Mouse (Mus musculus) liver, adult 2 months (tissue): Measurements from ENCODE around the gene Mmp17. TPM values are rescaled to one million over a fixed set of nuclear protein-coding genes. Genes with fewer than 3 reads are reported as not detected.

Experiments
- DNase-seq: peaks from one replicate; pipeline ENCODE4 v3.0.0-alpha.2; 2011; ENCODE audit warnings: low read depth, low spot score; ENCODE audit errors: extremely low read depth
- H3K27ac ChIP-seq: fragments of 200-500 bp; replicated peaks from 2 replicates; pipeline ENCODE4 v1.5.1; 2012; ENCODE audit warnings: low read depth, mild to moderate bottlenecking, control low read depth, inconsistent platforms, low read length; ENCODE audit not compliant: insufficient read depth
- H3K27me3 ChIP-seq: fragments of 200-500 bp; 2 replicates; pipeline ENCODE4 v1.6.1; 2012; ENCODE audit warnings: mild to moderate bottlenecking, moderate library complexity, low read length, inconsistent platforms; ENCODE audit not compliant: control insufficient read depth, insufficient read depth
- H3K36me3 ChIP-seq: fragments of 200-500 bp; 2 replicates; pipeline ENCODE4 v1.6.1; 2012; ENCODE audit warnings: low read length, inconsistent platforms; ENCODE audit not compliant: control insufficient read depth, insufficient read depth
- H3K4me1 ChIP-seq: fragments of 200-500 bp; 2 replicates; pipeline ENCODE4 v1.6.1; 2011; ENCODE audit warnings: low read length; ENCODE audit not compliant: control insufficient read depth, insufficient read depth
- H3K4me3 ChIP-seq: fragments of 200-500 bp; 2 replicates; pipeline ENCODE4 v1.5.1; 2011; ENCODE audit warnings: low read depth, mild to moderate bottlenecking, control low read depth, low read length, moderate library complexity; ENCODE audit not compliant: insufficient read depth
- H3K79me2 ChIP-seq: fragments of 200-500 bp; 2 replicates; pipeline ENCODE4 v1.6.1; 2012; ENCODE audit warnings: inconsistent platforms, mild to moderate bottlenecking, low read length, moderate library complexity; ENCODE audit not compliant: control insufficient read depth, insufficient read depth
- H3K9ac ChIP-seq: fragments of 200-500 bp; 2 replicates; pipeline ENCODE4 v1.6.1; 2012; ENCODE audit warnings: low read depth, mild to moderate bottlenecking, control low read depth, inconsistent platforms, low read length
- CTCF ChIP-seq: fragments of 200-500 bp; IDR thresholded peaks from 2 replicates; pipeline ENCODE4 v1.5.1; 2011; ENCODE audit warnings: low read depth, low read length, control low read depth
- POLR2A ChIP-seq: fragments of 200-500 bp; IDR thresholded peaks from 2 replicates; pipeline ENCODE4 v1.6.1; 2011; ENCODE audit warnings: low read length, control low read depth; ENCODE audit not compliant: insufficient read depth; ENCODE audit errors: extremely low read depth
- WGBS: fragments of 180-500 bp; shearing (Covaris S2); methylation state at CpG from one replicate; pipeline ENCODE4 v1.1.7; 2018; 5-methylcytosine and 5-hydroxymethylcytosine counted together
- polyA plus RNA-seq: library from polyadenylated mRNA; depleted of rRNA; stranded (reverse); fragments of >200 nt; gene quantifications from 2 replicates; pipeline ENCODE4 v1.2.3, GENCODE M21; 2012
- total RNA-seq: library from RNA; depleted of rRNA; stranded (reverse); fragments of >200 nt; gene quantifications from 2 replicates; pipeline ENCODE4 v1.2.3, GENCODE M21; 2014

Mmp17 gene
- total and polyA plus RNA-seq, 2 experiments: 0.09 to 0.31 TPM

DNA sequence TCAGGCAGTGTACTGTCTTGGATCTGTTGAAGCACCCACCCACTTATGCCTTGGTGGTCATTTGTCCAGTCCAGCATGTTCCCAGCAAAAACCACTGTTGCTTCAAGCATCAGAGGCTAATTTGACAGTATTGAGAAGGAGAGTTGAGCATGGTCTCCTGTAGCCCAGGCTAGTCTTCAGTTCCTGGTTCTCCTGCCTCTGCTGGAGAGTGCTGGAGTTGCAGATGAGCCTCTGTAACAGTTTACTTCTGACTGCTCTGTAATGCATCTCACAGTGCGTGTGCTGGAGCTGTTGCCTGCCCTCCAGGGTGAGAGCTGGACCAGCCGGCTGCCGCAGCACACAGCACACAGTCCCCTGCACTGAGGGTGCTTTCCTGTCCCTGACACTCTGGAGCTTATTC is 41.7 kb upstream of the Mmp17 start:
- no peak overlapping the region for H3K4me3 ChIP-seq
- H3K36me3 ChIP-seq: peaks cover 30% of the 10 kb centered on the region; the same call in 1 of the 2 replicates
- H3K9ac ChIP-seq: no peak overlapping the region
- H3K79me2 ChIP-seq: no peaks in the 10 kb centered on the region; the same call in 1 of the 2 replicates
- no peak for TF ChIP-seq CTCF
- no peak for TF ChIP-seq POLR2A
- H3K27ac ChIP-seq: no peak overlapping the region
- H3K4me1 ChIP-seq: peaks cover 6% of the 10 kb centered on the region; the same call in 1 of the 2 replicates
- 92% methylated on average over 3 of the region's 3 CpGs for WGBS
- DNase-seq: no peak
- H3K27me3 ChIP-seq: no peaks in the 10 kb centered on the region

DNA sequence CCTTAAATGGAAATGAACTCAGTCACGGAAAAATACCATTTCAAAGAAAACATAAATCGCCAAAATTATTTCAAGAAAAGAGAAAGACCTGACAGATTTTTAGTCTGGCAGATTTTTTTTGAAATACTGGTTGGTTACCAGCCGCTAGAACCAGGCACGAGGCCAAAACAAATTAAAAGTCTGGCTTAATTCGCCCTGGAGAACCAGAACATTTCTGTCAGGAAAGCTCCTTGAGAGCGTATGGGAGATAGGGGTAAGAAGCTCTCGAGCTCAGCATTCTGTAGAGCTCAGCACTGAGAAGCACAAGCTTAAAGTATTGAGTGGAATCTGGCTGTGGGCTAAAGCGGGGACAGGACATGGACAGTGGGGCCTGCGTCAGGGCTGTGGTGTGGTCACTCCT is 38.2 kb upstream of the Mmp17 start:
- Histone ChIP-seq H3K79me2 (no peaks in the 10 kb centered on the region; the same call in 1 of the 2 replicates), H3K27ac (no peak overlapping the region), H3K4me1 (peaks cover 6% of the 10 kb centered on the region; the same call in 1 of the 2 replicates), H3K27me3 (no peaks in the 10 kb centered on the region), H3K36me3 (peaks cover 35% of the 10 kb centered on the region), H3K4me3 (no peak overlapping the region), H3K9ac (no peak overlapping the region)
- WGBS: 70% methylated on average over 9 of the region's 9 CpGs
- TF ChIP-seq POLR2A: no peak
- TF ChIP-seq CTCF: no peak
- peak; percentile 22 for DNase-seq

DNA sequence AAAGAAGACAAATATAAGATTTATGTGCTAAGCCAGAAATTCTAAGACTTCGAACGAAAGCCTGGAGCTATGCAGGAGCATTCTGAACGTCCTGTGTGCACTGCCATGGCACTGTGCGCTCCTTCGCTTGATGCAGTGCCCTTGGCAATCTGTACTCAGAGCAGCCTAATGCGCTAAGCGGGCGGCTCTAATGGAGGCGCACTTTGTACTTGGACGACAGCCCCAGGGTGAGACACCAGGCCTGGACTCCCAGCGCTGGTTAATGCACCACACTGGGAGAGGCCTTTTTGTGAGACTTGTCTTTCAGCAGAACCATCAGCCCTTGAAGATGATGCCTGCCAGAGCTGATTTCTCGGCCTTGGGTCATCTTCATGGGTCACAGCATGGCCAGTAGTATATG is 34.3 kb upstream of the Mmp17 start:
- Histone ChIP-seq H3K27ac (no peak overlapping the region), H3K4me3 (no peak overlapping the region), H3K9ac (no peak overlapping the region), H3K27me3 (no peaks in the 10 kb centered on the region), H3K4me1 (no peaks in the 10 kb centered on the region), H3K79me2 (no peaks in the 10 kb centered on the region), H3K36me3 (peaks cover 55% of the 10 kb centered on the region)
- 85% methylated on average over 12 of the region's 12 CpGs for WGBS
- no peak for DNase-seq
- TF ChIP-seq CTCF (no peak), POLR2A (no peak)

DNA sequence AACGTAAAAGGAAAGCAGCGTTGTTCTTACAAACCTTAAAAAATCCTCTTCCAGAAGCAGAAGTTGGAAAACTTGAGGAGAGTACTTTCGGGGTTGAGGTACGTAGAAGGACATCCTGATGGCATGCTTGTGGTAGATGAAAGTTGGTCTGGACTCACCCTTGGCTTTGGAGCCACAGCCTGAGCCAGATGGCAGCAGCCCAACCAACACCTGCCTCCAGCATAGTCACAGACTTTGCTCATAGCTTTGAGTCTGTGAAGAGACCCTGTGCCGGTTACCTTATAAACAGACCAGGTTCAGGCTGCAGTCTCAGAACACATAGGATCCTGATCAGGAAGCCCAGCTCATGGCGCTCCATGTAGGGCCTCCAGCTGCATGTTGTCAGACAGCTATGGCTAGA is 33.2 kb upstream of the Mmp17 start:
- H3K79me2 ChIP-seq: no peaks in the 10 kb centered on the region
- no peak overlapping the region for H3K9ac ChIP-seq
- no peak overlapping the region for H3K27ac ChIP-seq
- no peaks in the 10 kb centered on the region for H3K4me1 ChIP-seq
- WGBS: 96% methylated on average over 6 of the region's 6 CpGs
- no peak for DNase-seq
- no peak overlapping the region for H3K4me3 ChIP-seq
- H3K27me3 ChIP-seq: no peaks in the 10 kb centered on the region
- TF ChIP-seq CTCF (no peak), POLR2A (no peak)
- H3K36me3 ChIP-seq: peaks cover 58% of the 10 kb centered on the region

DNA sequence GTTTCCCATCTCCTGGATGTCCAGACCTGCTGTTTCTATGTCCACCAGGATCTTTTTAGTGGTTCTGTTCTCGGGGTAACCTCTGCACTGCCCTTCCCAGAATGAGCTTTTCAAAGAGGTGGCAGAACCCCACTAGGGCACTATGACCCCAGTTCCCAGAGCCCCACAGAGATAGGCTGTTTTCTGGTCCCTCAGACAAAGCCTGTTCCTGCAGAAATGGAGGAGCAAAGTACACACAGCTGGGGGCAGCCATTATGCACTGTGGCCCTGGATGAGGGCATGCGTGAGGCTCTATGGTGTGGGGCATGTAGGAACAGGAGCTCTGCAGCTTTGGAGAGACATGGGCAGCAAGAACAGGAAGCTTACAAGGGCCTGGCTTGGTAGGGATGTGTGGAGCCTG is 32.0 kb upstream of the Mmp17 start:
- DNase-seq: no peak
- no peaks in the 10 kb centered on the region for H3K79me2 ChIP-seq
- no peaks in the 10 kb centered on the region for H3K27me3 ChIP-seq
- TF ChIP-seq CTCF (no peak), POLR2A (no peak)
- H3K27ac ChIP-seq: no peak overlapping the region
- WGBS: 95% methylated on average over 2 of the region's 2 CpGs
- H3K4me3 ChIP-seq: no peak overlapping the region
- H3K9ac ChIP-seq: no peak overlapping the region
- H3K36me3 ChIP-seq: peaks cover 59% of the 10 kb centered on the region
- no peaks in the 10 kb centered on the region for H3K4me1 ChIP-seq

DNA sequence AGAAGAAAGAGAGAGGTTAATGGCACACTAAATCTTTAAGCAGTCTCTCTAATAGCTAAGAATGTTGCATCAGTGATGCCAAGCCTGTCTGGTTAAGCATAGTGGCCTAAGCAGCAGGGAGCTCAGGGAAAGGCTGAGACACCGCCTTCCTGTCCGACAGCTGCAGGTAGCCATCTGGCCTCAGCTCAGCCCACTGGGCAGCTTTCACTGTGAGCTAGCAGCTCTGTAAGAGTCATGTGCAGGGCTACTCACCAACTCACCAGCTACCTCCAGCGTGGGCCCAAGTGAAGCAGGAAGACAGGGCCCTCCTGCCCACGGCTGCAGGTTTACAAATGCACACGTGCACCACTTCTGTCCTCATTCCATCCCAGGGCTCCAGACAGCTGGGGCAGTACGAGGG is 30.3 kb upstream of the Mmp17 start:
- 94% methylated on average over 6 of the region's 6 CpGs for WGBS
- Histone ChIP-seq H3K9ac (no peak overlapping the region), H3K27ac (no peak overlapping the region), H3K36me3 (peaks cover 61% of the 10 kb centered on the region), H3K27me3 (no peaks in the 10 kb centered on the region), H3K4me1 (no peaks in the 10 kb centered on the region), H3K4me3 (no peak overlapping the region), H3K79me2 (no peaks in the 10 kb centered on the region)
- DNase-seq: no peak
- no peak for TF ChIP-seq POLR2A
- TF ChIP-seq CTCF: no peak
